Mouse (Mus musculus): ENCODE measurements around the gene Rbpjl. TPM values are rescaled to one million over a fixed set of nuclear protein-coding genes. Genes with fewer than 3 reads are reported as not detected.

The Rbpjl gene
- polyA plus RNA-seq, 1 experiment from 2014 or later = 0.46 TPM

- ATAC-seq (ENCODE audit: insufficient number of reproducible peaks, insufficient read depth, low FRiP score, low TSS enrichment) = no peak
Measured at GRCm38 (mm10) chr2:164373187-164373586, 29.8 kb upstream of the Rbpjl start.

GRCm38 (mm10) chr2:164377478-164378426, 25.2 kb upstream of the Rbpjl start:
- Histone ChIP-seq H3K36me3 (no peaks in the 10 kb centered on the region), H3K4me2 (replicated peaks) (no peak overlapping the region), H3K27me3 (no peaks in the 10 kb centered on the region), H3K4me3 (no peak overlapping the region), H3K4me1 (no peaks in the 10 kb centered on the region), H3K9ac (no peak overlapping the region), H3K27ac (no peak overlapping the region), H3K9me3 (no peaks in the 10 kb centered on the region)
- ATAC-seq (ENCODE audit: insufficient number of reproducible peaks, insufficient read depth, low FRiP score, low TSS enrichment) = no peak
- 82% methylated on average over 15 of the region's 15 CpGs for WGBS

More at GRCm38 (mm10) chr2:164373187-164373586, 29.8 kb upstream of the Rbpjl start:
- WGBS = 60% methylated on average over 4 of the region's 4 CpGs
- no peak overlapping the region for H3K27ac ChIP-seq
- no peaks in the 10 kb centered on the region for H3K9me3 ChIP-seq
- H3K4me2 ChIP-seq (replicated peaks) = no peak overlapping the region
- H3K36me3 ChIP-seq = no peaks in the 10 kb centered on the region
- no peaks in the 10 kb centered on the region for H3K27me3 ChIP-seq
- no peaks in the 10 kb centered on the region for H3K4me1 ChIP-seq
- no peak overlapping the region for H3K4me3 ChIP-seq
- H3K9ac ChIP-seq = no peak overlapping the region

GRCm38 (mm10) chr2:164381726-164382125, 21.2 kb upstream of the Rbpjl start:
- H3K36me3 ChIP-seq = no peaks in the 10 kb centered on the region
- WGBS = 76% methylated on average over 8 of the region's 8 CpGs
- H3K27ac ChIP-seq = no peak overlapping the region
- H3K4me1 ChIP-seq = peaks cover 8% of the 10 kb centered on the region
- no peak overlapping the region for H3K4me3 ChIP-seq
- ATAC-seq (ENCODE audit: insufficient number of reproducible peaks, insufficient read depth, low FRiP score, low TSS enrichment) = no peak
- no peak overlapping the region for H3K9ac ChIP-seq
- H3K9me3 ChIP-seq = no peaks in the 10 kb centered on the region
- H3K27me3 ChIP-seq = no peaks in the 10 kb centered on the region
- H3K4me2 ChIP-seq (replicated peaks) = no peak overlapping the region

- peaks cover 8% of the 10 kb centered on the region; the same call in 1 of the 2 replicates for H3K27me3 ChIP-seq
- no peak overlapping the region for H3K9ac ChIP-seq
- H3K4me1 ChIP-seq = peaks cover 8% of the 10 kb centered on the region
- no peak for ATAC-seq (ENCODE audit: insufficient number of reproducible peaks, insufficient read depth, low FRiP score, low TSS enrichment)
- WGBS = 76% methylated on average over 3 of the region's 3 CpGs
- no peaks in the 10 kb centered on the region for H3K9me3 ChIP-seq
- H3K36me3 ChIP-seq = no peaks in the 10 kb centered on the region
- H3K4me2 ChIP-seq (replicated peaks) = no peak overlapping the region
- no peak overlapping the region for H3K4me3 ChIP-seq
- no peak overlapping the region for H3K27ac ChIP-seq
Measured at GRCm38 (mm10) chr2:164382971-164383370, 20.0 kb upstream of the Rbpjl start.

- Histone ChIP-seq H3K4me1 (peaks cover 11% of the 10 kb centered on the region), H3K36me3 (no peaks in the 10 kb centered on the region), H3K27ac (no peak overlapping the region), H3K27me3 (peaks cover 15% of the 10 kb centered on the region), H3K9me3 (no peaks in the 10 kb centered on the region), H3K4me3 (no peak overlapping the region), H3K4me2 (replicated peaks) (no peak overlapping the region), H3K9ac (no peak overlapping the region)
- 63% methylated on average over 11 of the region's 11 CpGs for WGBS
- no peak for ATAC-seq (ENCODE audit: insufficient number of reproducible peaks, insufficient read depth, low FRiP score, low TSS enrichment)
Measured at GRCm38 (mm10) chr2:164383656-164384399, 19.1 kb upstream of the Rbpjl start.

- peak; percentile 82 for ATAC-seq (ENCODE audit: insufficient number of reproducible peaks, insufficient read depth, low FRiP score, low TSS enrichment)
- peaks cover 18% of the 10 kb centered on the region for H3K27me3 ChIP-seq
- no peaks in the 10 kb centered on the region for H3K36me3 ChIP-seq
- H3K9ac ChIP-seq = no peak overlapping the region
- peak overlapping the region; percentile 31 for H3K4me2 ChIP-seq (replicated peaks)
- 6% methylated on average over 18 of the region's 18 CpGs for WGBS
- no peak overlapping the region for H3K4me3 ChIP-seq
- H3K9me3 ChIP-seq = no peaks in the 10 kb centered on the region
- H3K27ac ChIP-seq = peak overlapping the region; percentile 72
- peaks cover 15% of the 10 kb centered on the region for H3K4me1 ChIP-seq
Measured at GRCm38 (mm10) chr2:164385927-164386763, 16.8 kb upstream of the Rbpjl start.

GRCm38 (mm10) chr2:164386953-164387352, 16.0 kb upstream of the Rbpjl start:
- peaks cover 18% of the 10 kb centered on the region for H3K27me3 ChIP-seq
- peak overlapping the region; percentile 72 for H3K27ac ChIP-seq
- ATAC-seq (ENCODE audit: insufficient number of reproducible peaks, insufficient read depth, low FRiP score, low TSS enrichment) = no peak

GRCm38 (mm10) chr2:164389020-164389419, 13.9 kb upstream of the Rbpjl start, which contains the start of gene Slpi:
Gene Slpi (minus strand): TSS chr2:164389095.
- H3K27me3 ChIP-seq = peaks cover 26% of the 10 kb centered on the region
- peak within 1 kb of the TSS; percentile 44 for H3K4me3 ChIP-seq
- H3K4me2 ChIP-seq (replicated peaks) = peak within 1 kb of the TSS; percentile 70
- H3K9me3 ChIP-seq = no peaks in the 10 kb centered on the region
- H3K9ac ChIP-seq = peak within 1 kb of the TSS; percentile 48
- peak; percentile 75 for ATAC-seq (ENCODE audit: insufficient number of reproducible peaks, insufficient read depth, low FRiP score, low TSS enrichment)
- H3K27ac ChIP-seq = peak within 1 kb of the TSS; percentile 88
- no peaks in the 10 kb centered on the region for H3K36me3 ChIP-seq
- under 1% methylated on average over 17 of the region's 17 CpGs for WGBS
- H3K4me1 ChIP-seq = peaks cover 15% of the 10 kb centered on the region

More at GRCm38 (mm10) chr2:164386953-164387352, 16.0 kb upstream of the Rbpjl start:
- H3K9ac ChIP-seq = no peak overlapping the region
- 17% methylated on average over 8 of the region's 8 CpGs for WGBS
- no peak overlapping the region for H3K4me3 ChIP-seq
- no peaks in the 10 kb centered on the region for H3K9me3 ChIP-seq
- no peak overlapping the region for H3K4me2 ChIP-seq (replicated peaks)
- H3K4me1 ChIP-seq = peaks cover 15% of the 10 kb centered on the region
- no peaks in the 10 kb centered on the region for H3K36me3 ChIP-seq

- peak; percentile 37; the same call in 1 of the 2 replicates for ATAC-seq (ENCODE audit: insufficient number of reproducible peaks, insufficient read depth, low FRiP score, low TSS enrichment)
- H3K27ac ChIP-seq = peak overlapping the region; percentile 88
Measured at GRCm38 (mm10) chr2:164389499-164389898, 13.4 kb upstream of the Rbpjl start.

GRCm38 (mm10) chr2:164393126-164393525, 9.8 kb upstream of the Rbpjl start:
- H3K4me3 ChIP-seq = no peak overlapping the region
- H3K36me3 ChIP-seq = no peaks in the 10 kb centered on the region
- ATAC-seq (ENCODE audit: insufficient number of reproducible peaks, insufficient read depth, low FRiP score, low TSS enrichment) = no peak
- peaks cover 3% of the 10 kb centered on the region; the same call in 1 of the 2 replicates for H3K9me3 ChIP-seq
- WGBS = 84% methylated on average over 29 of the region's 29 CpGs
- H3K27ac ChIP-seq = no peak overlapping the region
- H3K4me2 ChIP-seq (replicated peaks) = no peak overlapping the region
- H3K9ac ChIP-seq = no peak overlapping the region
- H3K27me3 ChIP-seq = peaks cover 17% of the 10 kb centered on the region
- peaks cover 6% of the 10 kb centered on the region; the same call in 1 of the 2 replicates for H3K4me1 ChIP-seq

More at GRCm38 (mm10) chr2:164389499-164389898, 13.4 kb upstream of the Rbpjl start:
- Histone ChIP-seq H3K4me3 (peak overlapping the region; percentile 44), H3K27me3 (peaks cover 26% of the 10 kb centered on the region), H3K9me3 (no peaks in the 10 kb centered on the region), H3K4me1 (peaks cover 15% of the 10 kb centered on the region), H3K4me2 (replicated peaks) (peak overlapping the region; percentile 70), H3K9ac (peak overlapping the region; percentile 48; the same call in 1 of the 2 replicates), H3K36me3 (no peaks in the 10 kb centered on the region)
- under 1% methylated on average over 30 of the region's 30 CpGs for WGBS

- 91% methylated on average over 7 of the region's 7 CpGs for WGBS
- H3K9ac ChIP-seq = no peak overlapping the region
Measured at GRCm38 (mm10) chr2:164396076-164396475, 6.9 kb upstream of the Rbpjl start.

More at GRCm38 (mm10) chr2:164396076-164396475, 6.9 kb upstream of the Rbpjl start:
- no peak for ATAC-seq (ENCODE audit: insufficient number of reproducible peaks, insufficient read depth, low FRiP score, low TSS enrichment)
- peaks cover 3% of the 10 kb centered on the region; the same call in 1 of the 2 replicates for H3K9me3 ChIP-seq
- no peaks in the 10 kb centered on the region for H3K36me3 ChIP-seq
- H3K4me1 ChIP-seq = peaks cover 7% of the 10 kb centered on the region; the same call in 1 of the 2 replicates
- H3K4me3 ChIP-seq = no peak overlapping the region
- no peak overlapping the region for H3K4me2 ChIP-seq (replicated peaks)
- peaks cover 31% of the 10 kb centered on the region for H3K27me3 ChIP-seq
- H3K27ac ChIP-seq = no peak overlapping the region

Measured in embryonic facial prominence, embryonic 12.5 days (tissue).